Mouse (Mus musculus) thymus, postnatal 25 days (tissue): ENCODE data around the gene Hoxa2.

ENCODE experiments used
- DNase-seq: peaks from one replicate; pipeline ENCODE4 v3.0.0; 2022

The Hoxa2 gene

DNA sequence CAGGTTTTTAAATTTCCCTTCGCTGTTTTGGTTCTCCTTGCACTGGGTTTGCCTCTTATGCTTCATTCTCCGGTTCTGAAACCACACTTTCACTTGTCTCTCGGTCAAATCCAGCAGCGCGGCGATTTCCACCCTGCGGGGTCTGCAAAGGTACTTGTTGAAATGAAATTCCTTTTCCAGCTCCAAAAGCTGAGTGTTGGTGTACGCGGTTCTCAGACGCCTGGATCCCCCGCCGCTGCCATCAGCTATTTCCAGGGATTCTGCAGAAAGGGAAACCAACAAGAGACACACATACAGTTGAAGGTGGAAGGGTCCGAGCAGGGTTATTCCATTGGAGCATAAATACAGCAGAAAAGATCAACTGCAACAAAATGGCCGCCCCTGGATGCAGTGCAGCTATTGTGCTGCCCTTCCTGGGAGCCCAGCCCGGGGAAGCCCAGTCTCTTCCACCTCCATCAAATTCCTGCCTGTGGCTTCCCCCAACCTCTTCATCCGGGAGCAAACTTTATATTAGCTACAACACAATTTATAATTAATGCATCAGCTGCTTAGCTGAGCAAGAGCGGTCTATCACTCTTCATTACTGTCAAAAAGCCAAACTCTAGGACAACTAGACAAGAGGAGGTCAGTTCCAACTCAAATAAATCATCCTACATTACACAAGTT is 1.1 kb downstream of the Hoxa2 start:
- DNase-seq, result no peak

GRCm38 (mm10) chr6:52162611-52163365 is 1.8 kb downstream of the Hoxa2 start:
- DNase-seq, result no peak

DNA sequence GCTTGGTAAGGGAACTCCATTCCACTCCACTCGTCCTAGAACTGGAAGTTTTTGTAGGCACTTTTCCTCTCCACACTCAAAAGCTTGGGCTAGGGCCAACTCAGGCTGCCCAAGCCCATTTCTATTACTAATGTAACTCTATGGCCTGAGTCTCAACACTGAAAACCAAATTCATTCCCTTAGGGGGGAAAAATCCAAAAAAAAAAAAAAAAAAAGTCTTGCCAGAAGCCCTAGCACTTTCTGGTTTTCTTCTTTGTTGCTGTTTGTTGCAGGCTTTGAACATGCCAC is 2.6 kb downstream of the Hoxa2 start:
- no peak for DNase-seq

- no peak for DNase-seq
Measured at GRCm38 (mm10) chr6:52161336-52162092, 3.1 kb downstream of the Hoxa2 start.

DNA sequence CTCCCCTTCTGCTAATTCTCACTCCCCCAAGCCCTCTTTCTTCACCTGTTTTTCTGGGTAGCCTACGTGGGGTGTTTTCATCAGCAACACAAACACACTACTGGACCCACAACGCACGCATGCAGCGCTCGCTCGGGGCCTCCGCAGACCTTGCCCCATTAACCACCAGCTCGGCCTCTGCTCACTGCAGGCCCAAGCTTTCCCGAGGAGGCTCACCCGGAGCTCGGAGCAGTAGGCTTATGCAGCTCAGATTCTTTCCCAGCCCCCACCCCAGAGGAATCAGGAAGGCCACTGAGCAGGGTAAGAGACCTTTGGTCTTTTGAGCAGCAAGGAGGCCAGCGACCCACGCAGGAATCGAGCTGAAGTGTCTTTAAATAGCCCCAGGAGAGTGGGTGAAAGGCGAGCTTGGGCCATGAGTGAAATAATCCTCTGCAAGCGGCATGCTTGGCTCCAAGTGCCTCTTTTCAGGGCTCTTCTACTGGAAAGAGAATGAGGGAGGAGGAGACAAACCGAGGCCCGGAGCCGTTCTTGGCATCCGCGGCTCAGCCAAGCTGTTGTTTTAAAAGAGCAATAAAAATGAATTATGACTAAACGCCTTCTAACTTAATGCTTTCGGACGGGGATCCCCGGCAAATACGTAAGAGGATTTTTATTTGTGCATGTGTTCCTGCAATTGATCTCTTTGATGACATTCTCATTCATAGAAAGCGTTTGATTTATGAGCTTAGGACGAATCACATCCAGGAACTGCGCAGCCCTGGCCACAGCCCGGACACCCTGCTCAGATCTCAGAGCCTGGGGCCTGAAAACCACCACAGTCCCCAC is 3.9 kb downstream of the Hoxa2 start:
- no peak for DNase-seq

DNA sequence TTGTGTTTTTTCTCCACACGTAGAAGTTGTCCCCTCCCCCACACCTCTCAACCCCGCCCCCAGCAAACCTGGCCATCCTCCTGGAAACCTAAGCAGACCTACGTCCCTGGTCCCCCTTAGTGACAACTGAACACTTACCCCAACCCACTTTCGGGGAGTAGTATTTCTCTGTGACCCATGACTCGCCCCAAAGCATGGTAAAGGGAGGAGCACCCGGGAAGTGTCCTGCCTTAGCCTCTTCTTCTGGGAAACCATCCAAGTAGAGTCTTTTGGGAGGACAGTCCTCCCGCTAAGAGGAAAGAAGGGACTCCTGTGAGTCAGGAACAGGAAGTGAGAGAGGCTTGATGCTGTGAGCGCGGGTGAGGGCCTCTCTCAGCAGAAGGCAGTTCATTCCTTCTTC is 4.7 kb downstream of the Hoxa2 start:
- no peak for DNase-seq

DNA sequence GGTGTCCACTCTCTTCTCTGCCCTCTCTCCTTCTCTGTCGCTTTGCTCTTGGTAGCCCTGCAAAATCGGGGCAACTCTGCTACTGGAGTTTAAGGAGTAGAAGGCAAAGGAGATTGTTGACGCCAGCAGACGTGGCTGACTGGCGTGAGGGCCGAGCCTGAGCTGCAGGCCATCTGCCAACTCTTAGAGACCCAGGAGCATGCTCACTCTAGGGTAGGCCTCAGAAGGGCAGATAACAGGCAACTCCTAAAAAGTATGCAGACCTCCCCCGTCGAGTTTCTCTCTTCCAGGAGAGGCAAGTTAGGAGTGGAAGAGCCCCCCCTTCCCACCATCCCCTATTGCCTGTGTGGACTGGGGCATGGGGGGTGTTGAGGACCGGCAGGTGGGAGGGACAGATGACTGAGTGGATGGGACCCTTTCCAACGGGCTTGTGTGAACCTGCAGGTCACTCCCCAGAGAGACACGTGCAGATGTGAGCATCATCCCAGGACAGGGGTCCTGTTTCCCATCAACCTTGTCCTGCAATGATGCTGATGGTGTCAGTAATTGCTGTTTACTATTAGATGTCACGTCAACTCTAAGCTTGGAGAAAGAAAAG is 5.4 kb downstream of the Hoxa2 start:
- no peak for DNase-seq

DNA sequence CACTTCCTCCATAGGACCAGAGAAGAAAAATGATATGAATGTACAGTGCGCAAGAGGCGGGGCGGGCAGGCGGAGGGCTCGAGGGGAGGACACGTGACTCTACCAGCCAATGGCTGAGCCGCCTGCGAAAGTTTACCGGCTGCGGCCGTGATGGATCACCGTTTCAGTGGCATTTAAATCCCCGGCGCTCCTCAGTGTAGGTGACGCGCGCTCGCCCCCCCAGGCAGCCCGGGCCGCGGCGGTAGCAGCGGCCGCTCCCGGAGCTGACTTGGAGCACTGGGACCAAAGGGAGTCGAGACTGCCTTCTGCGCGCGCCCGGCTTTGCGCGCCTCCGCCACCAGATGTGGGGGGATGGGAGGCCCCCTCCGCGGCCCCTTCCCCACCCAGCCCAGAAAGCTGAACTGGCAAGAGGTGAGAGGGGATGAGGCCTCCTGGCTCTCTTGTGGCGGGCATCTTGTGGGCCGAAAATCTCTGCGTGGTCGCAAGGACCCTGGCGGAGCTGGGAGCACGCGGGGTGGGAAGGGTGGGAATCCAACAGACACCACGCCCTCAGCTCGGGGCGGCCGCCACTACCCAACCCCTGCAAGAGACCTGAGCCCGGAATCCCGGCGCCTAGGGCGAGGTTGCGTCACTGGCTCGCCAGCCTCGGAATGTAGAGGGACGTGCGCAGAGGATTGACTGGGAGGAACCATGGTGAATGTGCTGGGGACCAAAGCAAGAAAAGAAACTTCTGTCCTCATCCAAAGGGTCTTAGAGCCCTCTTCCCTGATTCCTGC is 6.2 kb downstream of the Hoxa2 start, which contains the start of gene Hoxa1:
Gene Hoxa1 (minus strand): TSS at position 42 of the 776 bp plus-strand sequence.
- DNase-seq, result peak; percentile 64

DNA sequence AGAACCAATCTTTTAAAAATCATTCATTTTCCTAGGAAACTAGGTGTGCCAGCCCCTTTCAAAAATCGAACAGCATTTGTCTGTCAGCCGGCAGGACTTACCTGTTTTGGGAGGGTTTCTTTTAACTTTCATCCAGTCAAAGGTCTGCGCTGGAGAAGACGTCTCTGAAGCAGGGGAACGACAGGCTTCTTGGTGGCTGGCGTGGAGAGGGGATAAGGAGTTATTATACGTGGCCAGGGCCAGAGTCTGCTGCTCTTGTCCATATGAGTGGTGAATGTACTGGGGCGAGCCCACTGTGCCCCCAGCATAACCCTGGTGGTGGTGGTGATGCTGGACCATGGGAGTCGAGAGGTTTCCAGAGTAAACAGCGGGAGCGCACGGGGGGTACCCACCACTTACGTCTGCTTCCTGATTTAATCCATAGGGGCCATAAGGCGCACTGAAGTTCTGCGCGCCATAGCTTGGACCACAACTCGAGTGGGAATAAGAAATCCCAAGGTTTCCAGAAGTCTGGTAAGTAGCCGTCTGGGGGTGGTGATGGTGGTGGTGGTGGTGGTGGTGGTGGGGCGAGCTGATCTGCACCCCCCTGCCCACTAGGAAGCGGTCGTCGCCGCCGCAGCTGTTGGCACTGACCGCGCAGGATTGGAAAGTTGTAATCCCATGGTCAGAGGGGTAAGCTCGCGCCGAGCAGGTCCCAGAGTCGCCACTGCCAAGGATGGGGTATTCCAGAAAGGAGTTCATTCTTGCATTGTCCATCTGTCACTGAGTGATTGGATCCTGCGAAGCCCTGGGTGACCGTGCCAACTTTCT is 7.0 kb downstream of the Hoxa2 start:
- no peak for DNase-seq

- no peak for DNase-seq
Measured at GRCm38 (mm10) chr6:52156551-52157200, 8.0 kb downstream of the Hoxa2 start.

- DNase-seq, result no peak
Measured at GRCm38 (mm10) chr6:52155471-52155870, 9.2 kb downstream of the Hoxa2 start.

GRCm38 (mm10) chr6:52154044-52154443 is 10.6 kb downstream of the Hoxa2 start:
- no peak for DNase-seq

DNA sequence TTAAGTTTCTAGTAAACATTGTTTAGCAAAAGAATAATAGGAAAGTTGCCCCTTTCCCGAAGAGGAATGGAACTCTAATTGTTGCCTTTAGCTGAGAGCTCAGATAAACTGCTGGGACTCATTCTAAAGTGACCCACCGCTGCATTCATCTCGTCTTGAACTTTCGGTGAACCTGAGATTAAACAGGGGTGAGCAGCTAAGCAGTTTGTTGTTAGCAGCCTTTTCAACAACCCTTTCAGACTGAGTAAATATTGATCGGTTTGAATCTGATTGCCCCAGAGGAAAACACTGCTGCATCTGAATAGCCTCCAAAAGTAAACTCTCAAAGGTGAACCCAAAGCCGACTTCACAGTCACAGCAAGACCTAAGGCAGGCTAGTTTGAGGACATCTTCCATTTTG is 11.4 kb downstream of the Hoxa2 start:
- DNase-seq, result no peak

- no peak for DNase-seq
Measured at GRCm38 (mm10) chr6:52152226-52153193, 12.1 kb downstream of the Hoxa2 start.

DNA sequence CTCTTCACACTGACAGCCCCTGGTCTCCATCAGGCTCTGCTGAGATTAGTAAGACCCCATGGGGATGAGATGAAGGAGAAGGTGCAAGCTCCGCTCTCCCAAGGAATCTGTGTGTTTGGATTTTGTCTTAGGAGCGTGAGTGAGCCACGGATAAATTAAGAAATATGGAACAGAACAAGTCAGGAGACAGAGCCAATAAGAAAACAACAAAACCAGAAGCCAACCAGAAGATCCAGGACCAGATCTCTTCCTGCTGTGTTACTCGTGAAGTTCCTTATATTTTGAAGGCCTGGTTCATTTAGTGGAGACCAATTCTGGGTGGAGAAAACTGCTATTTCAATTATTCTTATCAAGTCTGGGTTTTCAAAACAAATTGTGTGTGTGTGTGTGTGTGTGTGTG is 13.1 kb downstream of the Hoxa2 start:
- no peak for DNase-seq

- no peak for DNase-seq
Measured at GRCm38 (mm10) chr6:52150401-52150966, 14.1 kb downstream of the Hoxa2 start.

DNA sequence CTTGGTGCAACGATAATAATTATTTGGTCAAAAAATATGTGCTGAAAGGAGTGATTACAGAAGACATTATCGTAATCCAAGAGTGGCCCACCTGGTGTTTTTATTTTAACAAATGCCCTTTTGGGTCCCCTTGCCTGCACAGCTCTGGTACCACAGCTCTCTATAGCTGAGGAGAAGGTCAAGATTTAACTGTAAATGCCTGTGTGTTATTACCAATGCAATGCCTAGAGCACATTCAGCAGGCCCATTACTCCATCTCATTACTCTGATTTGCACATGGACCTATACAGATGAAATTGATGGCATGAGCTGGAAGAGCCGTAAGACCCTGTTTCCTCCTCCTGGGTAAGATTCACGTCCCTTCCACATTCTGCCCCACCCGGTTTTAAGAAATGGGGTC is 25.5 kb downstream of the Hoxa2 start:
- no peak for DNase-seq

DNA sequence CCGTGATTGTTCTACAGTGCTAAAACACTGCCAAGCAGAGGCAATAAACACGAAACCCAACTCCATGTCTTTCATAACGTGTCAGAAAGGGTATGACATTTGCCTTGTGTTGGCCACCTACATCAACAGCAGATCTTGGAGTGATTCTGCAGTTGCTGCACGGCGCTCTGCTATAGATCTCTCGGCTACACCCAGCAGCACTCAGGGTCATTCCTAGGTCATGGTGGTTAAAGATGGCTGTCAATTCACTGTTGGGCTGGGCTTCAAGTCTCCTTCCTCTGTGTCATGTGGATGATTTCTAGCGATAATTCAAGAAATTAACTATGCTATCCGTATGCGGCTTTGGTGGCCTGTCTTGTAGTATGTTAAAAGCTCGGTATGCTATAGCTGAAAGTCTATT is 26.1 kb downstream of the Hoxa2 start:
- no peak for DNase-seq
